Mouse (Mus musculus) cerebellum, postnatal 36 days (tissue): ENCODE measurements around the gene Robo4.

Source experiments
- DNase-seq, 2 experiments: peaks; one replicate each; pipeline ENCODE4 v3.0.0; 2021 to 2022; ENCODE audit warnings: mixed read lengths in 2 of 2

Gene Robo4

GRCm38 (mm10) chr9:37403011-37403410, 1.3 kb downstream of the Robo4 start:
- no peak for DNase-seq

GRCm38 (mm10) chr9:37406372-37406771, 4.7 kb downstream of the Robo4 start:
- peak in 1 of 2 experiments; percentile 20 for DNase-seq

DNA sequence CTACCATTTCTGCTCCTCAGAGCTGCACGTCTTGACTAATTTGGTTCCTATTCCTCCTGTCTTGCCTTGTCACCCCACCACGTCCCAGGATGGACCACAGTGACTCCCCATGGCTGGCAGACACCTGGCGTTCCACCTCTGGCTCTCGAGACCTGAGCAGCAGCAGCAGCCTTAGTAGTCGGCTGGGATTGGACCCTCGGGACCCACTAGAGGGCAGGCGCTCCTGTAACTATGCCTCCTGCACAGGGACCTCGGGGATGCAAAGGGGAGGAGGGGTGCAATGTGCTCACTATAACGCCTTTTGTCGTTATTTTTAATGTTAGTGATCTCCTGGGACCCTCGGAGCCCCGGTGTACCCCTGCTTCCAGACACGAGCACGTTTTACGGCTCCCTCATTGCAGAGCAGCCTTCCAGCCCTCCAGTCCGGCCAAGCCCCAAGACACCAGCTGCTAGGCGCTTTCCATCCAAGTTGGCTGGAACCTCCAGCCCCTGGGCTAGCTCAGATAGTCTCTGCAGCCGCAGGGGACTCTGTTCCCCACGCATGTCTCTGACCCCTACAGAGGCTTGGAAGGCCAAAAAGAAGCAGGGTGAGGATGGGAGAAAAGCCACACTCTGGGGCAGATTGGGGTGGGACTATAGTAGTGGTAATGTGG, 6.3 kb downstream of the Robo4 start:
- DNase-seq: no peak

DNA sequence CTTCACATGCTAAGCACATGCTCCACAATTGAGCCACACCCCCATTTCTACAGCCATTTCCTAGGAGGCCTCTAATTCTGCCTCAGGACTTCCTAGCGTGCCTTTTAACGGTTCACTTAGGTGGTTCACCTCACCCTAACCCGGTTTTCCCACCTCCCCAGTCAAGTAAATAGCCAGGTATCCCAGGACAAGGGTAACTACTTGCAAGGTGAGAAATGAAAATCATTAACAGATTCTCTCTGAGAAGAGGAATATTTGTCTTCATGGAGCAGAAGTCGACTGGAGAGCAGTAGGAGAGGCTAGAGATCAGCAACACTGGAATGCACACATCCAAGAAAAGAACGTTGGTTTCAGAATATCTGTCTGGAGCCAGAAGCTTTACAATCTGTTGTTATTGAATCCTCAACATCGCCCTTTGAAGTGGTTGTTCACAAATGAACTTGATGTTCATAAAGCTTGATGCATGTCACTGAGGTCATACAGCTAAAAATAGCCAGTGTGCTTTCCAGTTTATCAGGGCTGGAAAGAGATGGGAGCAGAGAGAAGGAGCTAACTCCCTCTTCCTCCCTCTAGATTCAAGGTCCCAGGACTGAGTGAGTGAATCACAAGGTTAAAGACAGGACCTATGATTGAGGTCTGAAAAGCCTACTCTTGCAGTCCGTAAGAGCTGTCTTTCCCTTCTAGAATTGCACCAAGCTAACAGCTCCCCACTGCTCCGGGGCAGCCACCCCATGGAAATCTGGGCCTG, 8.2 kb downstream of the Robo4 start:
- no peak for DNase-seq

- DNase-seq: no peak
Measured at GRCm38 (mm10) chr9:37412989-37413388, 11.3 kb downstream of the Robo4 start.

GRCm38 (mm10) chr9:37414666-37415065, 13.0 kb downstream of the Robo4 start:
- no peak for DNase-seq

DNA sequence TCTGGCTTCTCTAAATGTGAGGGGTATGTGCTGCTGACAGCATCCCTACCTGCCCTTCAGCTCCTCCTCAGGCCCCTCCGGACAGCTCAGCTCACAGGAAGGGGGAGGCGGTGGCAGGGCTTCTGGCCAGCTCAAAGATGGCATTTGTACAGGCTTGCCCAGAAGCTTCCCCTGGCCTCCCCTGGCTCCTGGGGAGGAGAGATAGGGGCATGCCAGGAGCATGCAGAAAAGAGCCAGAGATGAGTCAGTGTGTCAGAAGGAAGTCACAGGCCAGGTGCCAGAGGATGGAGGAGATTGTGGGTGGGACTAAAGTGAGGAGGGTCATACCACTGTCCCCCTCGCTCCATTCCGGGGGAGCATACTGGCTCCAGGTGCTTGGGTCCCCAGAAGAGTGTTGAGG, 17.1 kb downstream of the Robo4 start:
- DNase-seq: peak; percentile 41 to 55

DNA sequence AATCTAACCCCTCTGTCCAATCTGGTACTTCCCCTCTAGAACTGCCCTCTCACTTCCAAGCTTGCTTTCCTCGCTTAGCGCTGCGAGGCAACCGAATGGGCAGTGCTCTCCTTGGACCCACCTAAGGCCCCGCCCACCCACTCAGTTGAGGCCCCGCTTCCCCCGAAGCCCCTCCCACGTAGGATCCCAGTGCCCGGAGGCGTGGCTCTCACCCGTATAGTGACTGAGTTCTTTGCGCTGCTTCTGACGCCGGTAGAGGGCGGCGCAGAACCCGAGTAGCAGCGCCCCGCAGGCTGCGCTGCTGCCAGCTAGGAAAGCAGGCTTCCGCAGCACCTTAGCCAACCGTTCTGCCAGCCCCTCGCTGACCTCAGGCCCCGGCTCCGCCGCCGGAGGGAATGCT, 19.0 kb downstream of the Robo4 start:
- peak; percentile 68 to 69 for DNase-seq

- no peak for DNase-seq
Measured at GRCm38 (mm10) chr9:37421239-37421638, 19.5 kb downstream of the Robo4 start.

- DNase-seq: no peak
Measured at GRCm38 (mm10) chr9:37429326-37429725, 27.6 kb downstream of the Robo4 start.

DNA sequence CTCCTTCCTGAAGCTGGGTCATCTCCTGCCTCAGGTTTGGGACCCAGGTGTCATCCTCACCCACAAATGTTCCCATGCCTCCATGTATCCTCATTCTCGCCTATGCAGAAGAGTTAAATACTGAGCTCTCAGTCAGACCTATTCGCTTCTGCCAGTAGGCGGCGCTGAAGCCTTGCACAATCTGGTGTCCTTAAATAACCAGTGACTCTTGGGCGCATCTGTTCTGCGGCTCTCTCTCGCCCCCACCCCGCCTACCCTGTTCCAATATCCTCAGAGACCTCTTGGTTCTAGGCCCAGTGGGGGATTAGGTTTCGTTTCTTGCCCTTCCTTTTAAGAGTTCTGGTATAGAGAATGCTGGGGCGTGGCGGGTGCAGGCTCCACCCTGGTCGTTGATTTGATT, 28.9 kb downstream of the Robo4 start:
- peak; percentile 87 to 91 for DNase-seq

DNA sequence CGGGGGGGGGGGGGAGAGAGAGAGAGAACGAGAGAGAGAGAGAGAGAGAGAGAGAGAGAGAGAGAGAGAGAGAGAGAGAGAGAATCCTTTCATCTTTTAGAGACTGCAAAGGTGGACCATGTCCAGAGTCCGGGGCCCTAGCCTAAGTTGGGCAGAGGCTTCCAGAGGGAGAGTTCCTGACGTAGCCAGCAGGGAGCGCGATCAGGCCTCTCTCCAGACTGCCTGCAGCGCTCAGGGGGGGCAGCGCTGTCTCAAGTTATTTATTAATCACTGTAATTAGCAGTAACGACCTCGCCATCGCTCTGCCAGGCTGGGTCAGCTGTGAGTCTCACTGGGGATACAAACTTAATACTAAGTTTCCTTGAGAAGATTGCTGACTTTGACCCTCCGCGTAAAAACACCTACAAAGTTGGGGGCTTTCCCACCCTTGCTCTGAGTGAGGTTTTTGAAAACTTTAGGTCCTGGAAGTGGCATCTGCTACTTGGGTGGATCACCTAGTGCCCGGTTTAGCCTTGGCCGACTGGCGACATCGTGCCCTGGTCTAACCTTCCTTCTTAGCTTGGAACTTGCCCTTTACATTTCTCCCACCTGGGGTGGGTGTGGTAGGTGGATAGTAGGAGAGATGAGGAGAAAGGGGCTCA, 30.4 kb downstream of the Robo4 start:
- DNase-seq: no peak

- DNase-seq: no peak
Measured at GRCm38 (mm10) chr9:37432720-37433421, 31.2 kb downstream of the Robo4 start, which contains the start of gene Robo3. TSS of gene Robo3 (minus strand) at chr9:37433246.

- no peak for DNase-seq
Measured at GRCm38 (mm10) chr9:37433823-37434560, 32.3 kb downstream of the Robo4 start.

DNA sequence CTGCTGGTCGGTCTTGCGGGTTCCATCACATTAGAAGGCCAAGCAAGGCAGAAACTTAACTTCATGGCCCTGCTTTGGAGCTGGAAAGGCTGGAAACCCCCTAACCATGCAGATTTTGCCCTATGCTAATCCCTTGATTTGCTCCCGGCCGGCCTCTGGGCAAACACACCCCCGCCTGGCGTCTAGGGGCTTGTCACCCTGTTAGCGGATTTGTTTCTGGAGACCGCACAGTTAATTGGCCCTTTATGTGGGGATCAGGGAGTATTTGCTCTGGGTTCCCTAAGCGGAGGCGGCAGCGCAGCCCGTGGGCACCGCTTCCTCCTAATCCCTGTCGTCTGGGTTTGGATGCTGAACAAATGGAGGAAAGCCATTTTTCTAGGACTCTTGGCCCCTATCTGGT, 33.2 kb downstream of the Robo4 start:
- DNase-seq: no peak

- no peak for DNase-seq
Measured at GRCm38 (mm10) chr9:37435616-37436015, 33.9 kb downstream of the Robo4 start.

GRCm38 (mm10) chr9:37437772-37438735, 36.4 kb downstream of the Robo4 start:
- DNase-seq: no peak

- no peak for DNase-seq
Measured at GRCm38 (mm10) chr9:37452401-37452800, 50.7 kb downstream of the Robo4 start.

GRCm38 (mm10) chr9:37453328-37453727, 51.6 kb downstream of the Robo4 start:
- DNase-seq: no peak

DNA sequence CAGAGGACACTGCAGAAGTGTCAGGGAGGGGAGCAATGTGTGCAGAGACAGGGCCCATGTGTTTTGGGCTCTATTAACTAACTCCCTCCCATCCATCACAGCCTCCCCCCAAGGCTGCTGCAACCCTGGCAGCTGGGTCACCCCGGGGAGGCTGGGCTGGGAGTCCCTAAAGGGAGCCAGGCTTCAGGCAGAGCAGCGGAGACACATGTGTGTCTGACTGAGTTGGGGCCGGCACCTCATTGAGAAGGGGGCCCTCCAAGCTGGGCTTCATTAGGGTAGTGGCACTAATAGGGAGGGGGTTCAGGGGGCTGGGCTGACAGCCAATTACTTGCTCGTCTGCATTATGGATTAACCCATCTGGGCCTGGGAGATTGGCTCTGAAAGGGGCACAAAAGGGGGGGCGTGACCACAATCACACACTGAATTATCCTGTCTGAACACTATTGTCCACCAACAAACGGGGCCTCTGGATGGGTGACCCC, 52.4 kb downstream of the Robo4 start:
- no peak for DNase-seq

- no peak for DNase-seq
Measured at GRCm38 (mm10) chr9:37454991-37455390, 53.3 kb downstream of the Robo4 start.
